Mouse (Mus musculus): ENCODE measurements around the gene Hdac9.

DNA sequence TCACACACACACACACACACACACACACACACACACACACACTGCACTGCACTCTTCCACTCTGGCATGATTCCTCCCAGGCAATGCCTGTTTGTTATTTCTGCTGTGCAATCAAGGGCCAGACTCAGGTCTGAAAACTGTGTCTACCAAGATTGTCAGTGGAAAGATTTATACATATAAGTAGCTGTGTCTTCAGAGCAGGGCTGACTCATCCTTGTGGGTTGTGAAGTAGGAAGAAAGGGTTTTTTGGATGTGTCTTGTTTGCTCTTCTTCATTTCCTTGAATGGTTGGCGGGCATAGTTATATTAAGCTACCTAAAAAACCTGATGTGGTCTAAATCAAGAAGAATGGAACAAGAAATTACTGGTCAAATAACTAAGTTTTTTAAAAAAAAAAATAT is 825.0 kb downstream of the Hdac9 start:
- no peak for TF ChIP-seq GATA1 (IDR thresholded peaks at IDR 0.05; ENCODE audit: borderline replicate concordance, low read length)
- TF ChIP-seq FLI1 (IDR thresholded peaks at IDR 0.05; ENCODE audit: low read length): no peak
